7 mouse cellular contexts compared by ENCODE assay signal in genomic region chr7:127421388-127422191, GRCm38 (mm10). TPM values are rescaled to one million over a fixed set of nuclear protein-coding genes. Genes with fewer than 3 reads are reported as not detected.
DNase-seq lines count a peak whose midpoint lies in the region; ATAC-seq lines count a peak whose summit lies in the region.

TSS of gene Zfp688 (minus strand) at chr7:127422068.

- peak within 1 kb of the TSS; percentile 84 for H3K9ac ChIP-seq in intestine, embryonic 15.5 days

- intact Hi-C loops in gastrocnemius, postnatal 36 days (cut with DNase I) = no loop called here
- intact Hi-C loops in left cerebral cortex, postnatal 25 days (cut with DNase I) = no loop called here

- no peaks in the 10 kb centered on the region for H3K9me3 ChIP-seq in intestine, embryonic 15.5 days
- H3K9me3 ChIP-seq in midbrain, embryonic 10.5 days (replicated peaks) = no peaks in the 10 kb centered on the region

- peak within 1 kb of the TSS; percentile 77 for H3K27ac ChIP-seq in intestine, embryonic 15.5 days
- H3K27ac ChIP-seq in midbrain, embryonic 10.5 days (replicated peaks) = peak within 1 kb of the TSS; percentile 93

- H3K27me3 ChIP-seq in intestine, embryonic 15.5 days (replicated peaks) = 0 out of 2 replicates have a peak, but pooled peaks cover 6% of the 10 kb centered on the region
- peaks cover 18% of the 10 kb centered on the region for H3K27me3 ChIP-seq in midbrain, embryonic 10.5 days (ENCODE audit: low read depth, poor library complexity, severe bottlenecking)

- H3K36me3 ChIP-seq in intestine, embryonic 15.5 days = no peaks in the 10 kb centered on the region
- H3K36me3 ChIP-seq in midbrain, embryonic 10.5 days = peaks cover 27% of the 10 kb centered on the region

- H3K4me2 ChIP-seq in intestine, embryonic 15.5 days (replicated peaks) = peak within 1 kb of the TSS; percentile 97

- DNase-seq in adrenal gland, adult 2 months = peak; percentile 98
- DNase-seq in embryo, embryonic 11.5 days (ENCODE audit: low read depth, low spot score) = peak; percentile 85
- peak; percentile 91 to 94 for DNase-seq in gastrocnemius, postnatal 36 days
- peak; percentile 89 to 93 for DNase-seq in left cerebral cortex, postnatal 25 days (ENCODE audit: low spot score in 2 of 2)
- DNase-seq in midbrain, embryonic 10.5 days (ENCODE audit: low spot score) = peak; percentile 95
- DNase-seq in right cerebral cortex, postnatal 4 days = peak; percentile 92

- peak within 1 kb of the TSS; percentile 83 for H3K4me3 ChIP-seq in intestine, embryonic 15.5 days (replicated peaks)
- peak within 1 kb of the TSS; percentile 93 for H3K4me3 ChIP-seq in midbrain, embryonic 10.5 days

- ATAC-seq in intestine, embryonic 15.5 days = peak; percentile 98

- under 1% methylated on average over 48 of the region's 48 CpGs for WGBS in intestine, embryonic 15.5 days
- WGBS in midbrain, embryonic 10.5 days = under 1% methylated on average over 48 of the region's 48 CpGs

- peaks cover 8% of the 10 kb centered on the region for H3K4me1 ChIP-seq in intestine, embryonic 15.5 days (replicated peaks)
- peaks cover 22% of the 10 kb centered on the region for H3K4me1 ChIP-seq in midbrain, embryonic 10.5 days

RNA-seq across cellular contexts. Expression of gene Zfp688, which starts in this region (rescaled TPM):
- total RNA-seq in adrenal gland, adult 2 months (2021) = 10 to 100 TPM; 13.3 to 15.3 TPM
- 30.2 and 33.8 TPM in 2 replicates for polyA plus RNA-seq in adrenal gland, adult 2 months (2012; rRNA removed)
- 1 to 10 TPM; 1.3 to 1.7 TPM for total RNA-seq in gastrocnemius, postnatal 36 days (2021)
- 22.6 and 24.8 TPM in 2 replicates for polyA plus RNA-seq in intestine, embryonic 15.5 days (2015; fragmentation: Nextera tagmentation; extraction: Ambion mirVana)
- total RNA-seq in left cerebral cortex, postnatal 25 days (2021) = 10 to 100 TPM; 13.0 to 16.8 TPM
- polyA plus RNA-seq in midbrain, embryonic 10.5 days (2016; fragmentation: Nextera tagmentation; extraction: Ambion mirVana) = 34.4 and 35.2 TPM in 2 replicates

Comparison
In these comparisons a context has a peak if more than half of its experiments do, and no peak if none do; other contexts are left out.
1. Peak in every context shown above with its lines: DNase-seq, ATAC-seq, H3K4me3 ChIP-seq and H3K27ac ChIP-seq.
2. RNA of gene Zfp688 (total RNA-seq): 13.0 to 16.8 TPM in left cerebral cortex, postnatal 25 days and 13.3 to 15.3 TPM in adrenal gland, adult 2 months; 1.3 to 1.7 TPM in gastrocnemius, postnatal 36 days; every median in the first group is over 4 times any median in the second.